Mouse (Mus musculus): ENCODE data around the gene Mrln. TPM values are rescaled to one million over a fixed set of nuclear protein-coding genes. Genes with fewer than 3 reads are reported as not detected.

Gene Mrln
- polyA plus RNA-seq, 1 experiment = 13.1 TPM

- 88% methylated on average over 6 of the region's 6 CpGs for WGBS
- DNase-seq = no peak
Measured at GRCm38 (mm10) chr10:70224571-70224970, 20.1 kb downstream of the Mrln start.

DNA sequence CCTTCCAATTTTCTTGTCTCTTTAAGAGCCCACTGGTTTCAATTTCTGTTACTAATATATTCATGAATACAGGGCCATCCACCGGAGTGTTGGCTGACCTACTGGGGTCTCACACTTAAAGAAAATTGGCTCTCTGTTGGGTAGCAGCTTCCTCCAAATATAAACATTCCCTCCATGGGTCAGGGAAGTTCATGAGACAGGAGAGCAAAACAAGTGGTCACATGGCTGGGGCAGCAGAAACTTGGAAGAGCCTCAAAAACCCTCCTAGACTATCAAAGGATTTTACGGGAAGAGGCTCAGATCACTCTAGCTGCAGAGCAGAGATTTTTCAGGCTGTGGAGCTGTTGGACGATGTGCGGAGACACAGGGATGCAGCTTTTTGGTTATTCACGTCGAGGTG lies 21.3 kb downstream of the Mrln start:
- no peak for DNase-seq
- WGBS = 59% methylated on average over 6 of the region's 6 CpGs
- TF ChIP-seq CTCF (IDR thresholded peaks at IDR 0.05; ENCODE audit: borderline replicate concordance, insufficient read depth, low read depth, low read length) (no peak), POLR2A (IDR thresholded peaks at IDR 0.05; ENCODE audit: borderline replicate concordance, insufficient read depth, low read length) (no peak)
- H3K27me3 ChIP-seq (ENCODE audit: control insufficient read depth, insufficient read depth, low read length) = no peaks in the 10 kb centered on the region
- H3K27ac ChIP-seq (ENCODE audit: insufficient read depth, low read length) = no peak overlapping the region
- H3K4me3 ChIP-seq (replicated peaks; ENCODE audit: insufficient read depth, low read depth, low read length) = no peak overlapping the region
- H3K4me1 ChIP-seq (ENCODE audit: control insufficient read depth, insufficient read depth, low read length) = no peaks in the 10 kb centered on the region

More at GRCm38 (mm10) chr10:70224571-70224970, 20.1 kb downstream of the Mrln start:
- no peaks in the 10 kb centered on the region for H3K27me3 ChIP-seq (ENCODE audit: control insufficient read depth, insufficient read depth, low read length)
- TF ChIP-seq CTCF (IDR thresholded peaks at IDR 0.05; ENCODE audit: borderline replicate concordance, insufficient read depth, low read depth, low read length) = no peak
- TF ChIP-seq POLR2A (IDR thresholded peaks at IDR 0.05; ENCODE audit: borderline replicate concordance, insufficient read depth, low read length) = no peak
- no peaks in the 10 kb centered on the region for H3K4me1 ChIP-seq (ENCODE audit: control insufficient read depth, insufficient read depth, low read length)
- H3K27ac ChIP-seq (ENCODE audit: insufficient read depth, low read length) = no peak overlapping the region
- no peak overlapping the region for H3K4me3 ChIP-seq (replicated peaks; ENCODE audit: insufficient read depth, low read depth, low read length)

DNA sequence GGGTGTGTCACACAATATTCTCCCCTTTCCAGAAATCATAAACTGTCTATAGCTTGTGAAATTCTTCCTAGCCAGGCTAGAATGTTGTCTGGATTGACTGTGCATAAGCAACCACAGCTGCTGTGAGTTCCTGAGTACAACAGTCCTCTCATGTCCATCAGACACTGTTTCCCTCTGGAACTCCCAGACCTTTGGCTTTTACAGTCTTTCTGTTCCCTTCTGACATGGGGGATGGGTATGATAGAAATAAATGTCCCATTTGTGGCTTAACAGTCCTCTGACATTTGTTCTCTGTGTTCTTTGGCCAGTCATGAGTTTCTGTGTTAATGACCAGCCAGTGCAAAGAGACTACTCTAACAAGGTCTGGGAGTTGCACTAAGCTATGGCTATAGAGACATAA lies 22.1 kb downstream of the Mrln start:
- TF ChIP-seq POLR2A (IDR thresholded peaks at IDR 0.05; ENCODE audit: borderline replicate concordance, insufficient read depth, low read length) (no peak), CTCF (IDR thresholded peaks at IDR 0.05; ENCODE audit: borderline replicate concordance, insufficient read depth, low read depth, low read length) (no peak)
- H3K4me1 ChIP-seq (ENCODE audit: control insufficient read depth, insufficient read depth, low read length) = no peaks in the 10 kb centered on the region
- no peak for DNase-seq
- H3K4me3 ChIP-seq (replicated peaks; ENCODE audit: insufficient read depth, low read depth, low read length) = no peak overlapping the region
- no peak overlapping the region for H3K27ac ChIP-seq (ENCODE audit: insufficient read depth, low read length)
- no peaks in the 10 kb centered on the region for H3K27me3 ChIP-seq (ENCODE audit: control insufficient read depth, insufficient read depth, low read length)

DNA sequence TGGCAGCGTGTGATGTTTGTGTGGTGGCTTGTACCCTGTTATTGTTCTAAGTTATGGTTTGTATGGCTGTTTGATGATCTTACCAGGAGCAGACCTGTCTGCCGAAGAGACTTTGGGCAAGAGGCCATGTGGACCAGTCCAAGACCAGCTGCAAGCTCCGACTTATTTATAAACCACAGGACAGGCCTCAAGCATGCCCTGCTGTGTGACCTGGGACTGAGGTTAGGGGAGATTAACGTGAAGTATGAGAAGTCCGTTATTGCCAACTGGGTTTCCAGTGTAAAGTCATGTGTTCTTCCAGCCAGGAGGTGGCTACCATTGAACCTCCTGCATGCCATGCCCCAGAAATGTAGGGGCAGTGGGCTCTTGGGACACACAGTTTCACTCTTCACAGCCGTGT lies 25.9 kb downstream of the Mrln start:
- Histone ChIP-seq H3K4me1 (ENCODE audit: control insufficient read depth, insufficient read depth, low read length) (no peaks in the 10 kb centered on the region), H3K27me3 (ENCODE audit: control insufficient read depth, insufficient read depth, low read length) (no peaks in the 10 kb centered on the region; the same call in 1 of the 2 replicates), H3K27ac (ENCODE audit: insufficient read depth, low read length) (no peak overlapping the region), H3K4me3 (replicated peaks; ENCODE audit: insufficient read depth, low read depth, low read length) (no peak overlapping the region)
- WGBS = 36% methylated on average over 6 of the region's 6 CpGs
- DNase-seq = no peak
- TF ChIP-seq CTCF (IDR thresholded peaks at IDR 0.05; ENCODE audit: borderline replicate concordance, insufficient read depth, low read depth, low read length) (no peak), POLR2A (IDR thresholded peaks at IDR 0.05; ENCODE audit: borderline replicate concordance, insufficient read depth, low read length) (no peak)

- Histone ChIP-seq H3K4me3 (replicated peaks; ENCODE audit: insufficient read depth, low read depth, low read length) (no peak overlapping the region), H3K27me3 (ENCODE audit: control insufficient read depth, insufficient read depth, low read length) (no peaks in the 10 kb centered on the region; the same call in 1 of the 2 replicates), H3K4me1 (ENCODE audit: control insufficient read depth, insufficient read depth, low read length) (no peaks in the 10 kb centered on the region), H3K27ac (ENCODE audit: insufficient read depth, low read length) (no peak overlapping the region)
- no peak for DNase-seq
- no peak for TF ChIP-seq CTCF (IDR thresholded peaks at IDR 0.05; ENCODE audit: borderline replicate concordance, insufficient read depth, low read depth, low read length)
- WGBS = 72% methylated on average over 2 of the region's 2 CpGs
Measured at GRCm38 (mm10) chr10:70237936-70238335, 33.5 kb downstream of the Mrln start.

GRCm38 (mm10) chr10:70242751-70243444 lies 38.4 kb downstream of the Mrln start:
- H3K27me3 ChIP-seq (ENCODE audit: control insufficient read depth, insufficient read depth, low read length) = no peaks in the 10 kb centered on the region
- H3K4me3 ChIP-seq (replicated peaks; ENCODE audit: insufficient read depth, low read depth, low read length) = no peak overlapping the region
- H3K27ac ChIP-seq (ENCODE audit: insufficient read depth, low read length) = no peak overlapping the region
- DNase-seq = peak in 1 of 2 experiments; percentile 6
- H3K4me1 ChIP-seq (ENCODE audit: control insufficient read depth, insufficient read depth, low read length) = no peaks in the 10 kb centered on the region; the same call in 1 of the 2 replicates
- TF ChIP-seq POLR2A (IDR thresholded peaks at IDR 0.05; ENCODE audit: borderline replicate concordance, insufficient read depth, low read length) (no peak), CTCF (IDR thresholded peaks at IDR 0.05; ENCODE audit: borderline replicate concordance, insufficient read depth, low read depth, low read length) (no peak)
- 65% methylated on average over 8 of the region's 8 CpGs for WGBS

- H3K27me3 ChIP-seq (ENCODE audit: control insufficient read depth, insufficient read depth, low read length) = no peaks in the 10 kb centered on the region
- WGBS = under 1% methylated on average over 54 of the region's 54 CpGs
- peak; percentile 58 to 71 for DNase-seq
- no peak within 1 kb of the TSS for H3K27ac ChIP-seq (ENCODE audit: insufficient read depth, low read length)
- no peaks in the 10 kb centered on the region; the same call in 1 of the 2 replicates for H3K4me1 ChIP-seq (ENCODE audit: control insufficient read depth, insufficient read depth, low read length)
- TF ChIP-seq POLR2A (IDR thresholded peaks at IDR 0.05; ENCODE audit: borderline replicate concordance, insufficient read depth, low read length) = no peak
- TF ChIP-seq CTCF (IDR thresholded peaks at IDR 0.05; ENCODE audit: borderline replicate concordance, insufficient read depth, low read depth, low read length) = peak; percentile 17; the same call in 1 of the 2 replicates
- peak within 1 kb of the TSS; percentile 65 for H3K4me3 ChIP-seq (replicated peaks; ENCODE audit: insufficient read depth, low read depth, low read length)
Measured at GRCm38 (mm10) chr10:70244921-70245558, 40.6 kb downstream of the Mrln start, which contains the start of gene Slc16a9. TSS of gene Slc16a9 (plus strand) at chr10:70245100.

DNA sequence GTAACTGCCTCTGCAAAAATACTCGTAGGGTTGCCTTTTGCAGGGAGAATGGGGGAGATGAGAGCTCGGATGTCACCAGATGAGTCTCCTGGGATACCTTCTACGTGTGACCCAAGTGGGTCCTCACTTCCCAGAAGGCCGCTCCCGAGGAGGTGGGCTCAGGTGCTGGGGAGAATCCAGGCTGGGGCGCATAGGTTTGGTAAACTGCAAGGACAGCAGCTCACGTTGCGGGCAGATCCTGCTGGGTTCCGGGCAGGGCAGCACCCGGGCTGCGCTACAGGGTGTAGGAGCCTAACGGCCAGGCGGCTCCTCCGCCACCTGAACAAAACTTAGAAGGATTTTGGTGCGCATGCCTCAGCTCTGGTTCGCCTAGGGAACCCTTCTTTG lies 41.1 kb downstream of the Mrln start:
- DNase-seq = peak; percentile 29 to 47
- 2% methylated on average over 16 of the region's 16 CpGs for WGBS
- H3K27ac ChIP-seq (ENCODE audit: insufficient read depth, low read length) = no peak overlapping the region
- TF ChIP-seq CTCF (IDR thresholded peaks at IDR 0.05; ENCODE audit: borderline replicate concordance, insufficient read depth, low read depth, low read length) (no peak), POLR2A (IDR thresholded peaks at IDR 0.05; ENCODE audit: borderline replicate concordance, insufficient read depth, low read length) (no peak)
- H3K4me1 ChIP-seq (ENCODE audit: control insufficient read depth, insufficient read depth, low read length) = no peaks in the 10 kb centered on the region; the same call in 1 of the 2 replicates
- H3K27me3 ChIP-seq (ENCODE audit: control insufficient read depth, insufficient read depth, low read length) = no peaks in the 10 kb centered on the region
- peak overlapping the region; percentile 65 for H3K4me3 ChIP-seq (replicated peaks; ENCODE audit: insufficient read depth, low read depth, low read length)
